8 mouse cellular contexts compared by ENCODE assay signal in the genomic region with DNA sequence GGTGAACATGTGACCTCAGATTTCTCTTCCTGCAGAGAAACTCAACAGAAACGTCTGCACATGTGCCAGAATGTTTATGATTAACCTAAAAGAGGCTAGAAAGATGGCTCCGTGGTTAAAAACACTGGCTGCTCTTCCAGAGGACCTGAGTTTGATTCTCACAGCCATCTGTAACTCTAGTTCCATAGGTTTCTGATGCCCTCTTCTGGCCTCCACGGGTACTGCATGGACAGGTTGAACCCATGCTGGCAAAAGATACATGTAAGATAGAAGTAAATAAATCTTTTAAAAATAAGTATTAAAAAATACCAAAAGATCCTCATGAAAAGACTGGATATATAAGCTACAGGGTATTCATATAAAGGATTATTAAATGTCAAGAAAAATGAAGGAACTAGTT. TPM values are rescaled to one million over a fixed set of nuclear protein-coding genes. Genes with fewer than 3 reads are reported as not detected.
A peak's percentile ranks its signal among the peaks of the same experiment; 100 is the strongest.
DNase-seq lines count a peak whose midpoint lies in the region; ATAC-seq and TF ChIP-seq lines count a peak whose summit lies in the region.

No protein-coding gene starts in this region.

- H3K9me3 ChIP-seq in stomach, postnatal 0 days (ENCODE audit: control insufficient read depth, low read length): no peaks in the 10 kb centered on the region

- TF ChIP-seq POLR2A in spleen, adult 2 months (IDR thresholded peaks at IDR 0.05; ENCODE audit: low read depth, low read length): no peak
- no peak for TF ChIP-seq POLR2A in cortical plate, adult 2 months (IDR thresholded peaks at IDR 0.05; ENCODE audit: extremely low read depth, insufficient read depth, low read length)

- no peaks in the 10 kb centered on the region for H3K36me3 ChIP-seq in spleen, adult 2 months (ENCODE audit: control insufficient read depth, insufficient read depth, low read length)
- no peaks in the 10 kb centered on the region for H3K36me3 ChIP-seq in stomach, postnatal 0 days (ENCODE audit: control insufficient read depth, insufficient read depth, low read length)

- H3K4me2 ChIP-seq in stomach, postnatal 0 days (replicated peaks; ENCODE audit: low read depth): no peak overlapping the region

- no peak overlapping the region for H3K27ac ChIP-seq in spleen, adult 2 months (ENCODE audit: insufficient read depth, low read length)
- H3K27ac ChIP-seq in cortical plate, adult 2 months (ENCODE audit: insufficient read depth, low read length): no peak overlapping the region
- no peak overlapping the region for H3K27ac ChIP-seq in stomach, postnatal 0 days (replicated peaks)

- no peaks in the 10 kb centered on the region for H3K4me1 ChIP-seq in spleen, adult 2 months (ENCODE audit: control insufficient read depth, insufficient read depth, insufficient read length)
- no peaks in the 10 kb centered on the region for H3K4me1 ChIP-seq in cortical plate, adult 2 months (ENCODE audit: control insufficient read depth, insufficient read depth, low read length)
- H3K4me1 ChIP-seq in stomach, postnatal 0 days (replicated peaks; ENCODE audit: control insufficient read depth, insufficient read depth): no peaks in the 10 kb centered on the region

- WGBS in spleen, adult 2 months: 31% methylated on average over 3 of the region's 3 CpGs
- WGBS in stomach, postnatal 0 days: 22% methylated on average over 3 of the region's 3 CpGs

- no peak overlapping the region for H3K4me3 ChIP-seq in spleen, adult 2 months (ENCODE audit: extremely low read depth, insufficient read depth, insufficient read length)
- no peak overlapping the region for H3K4me3 ChIP-seq in cortical plate, adult 2 months (ENCODE audit: insufficient read depth, low read length)
- H3K4me3 ChIP-seq in stomach, postnatal 0 days (ENCODE audit: low read depth, low read length): no peak overlapping the region

- no peak for TF ChIP-seq EP300 in stomach, postnatal 0 days (optimal IDR thresholded peaks at IDR 0.05)

- no peak for ATAC-seq in stomach, postnatal 0 days (ENCODE audit: low FRiP score, low TSS enrichment)
- no peak for ATAC-seq in activated CD4-positive, CD25-positive, alpha-beta regulatory T cell, adult 4 months

- no peaks in the 10 kb centered on the region for H3K27me3 ChIP-seq in spleen, adult 2 months (ENCODE audit: control insufficient read depth, insufficient read depth, low read length)
- no peaks in the 10 kb centered on the region for H3K27me3 ChIP-seq in stomach, postnatal 0 days (ENCODE audit: control insufficient read depth, insufficient read depth, low read length)

- TF ChIP-seq CTCF in spleen, adult 2 months (IDR thresholded peaks at IDR 0.05; ENCODE audit: extremely low read depth, insufficient read depth, insufficient read length, insufficient replicate concordance): peak; percentile 5; the same call in 1 of the 2 replicates
- TF ChIP-seq CTCF in cortical plate, adult 2 months (IDR thresholded peaks at IDR 0.05; ENCODE audit: extremely low read depth, insufficient read depth, low read length): peak; percentile 33; the same call in 1 of the 2 replicates
- peak; percentile 72 for TF ChIP-seq CTCF in stomach, postnatal 0 days (IDR thresholded peaks at IDR 0.05; ENCODE audit: low read depth)

- DNase-seq in gastrocnemius, postnatal 10 days: peak; percentile 43
- no peak for DNase-seq in gastrocnemius, postnatal 4 days (ENCODE audit: low spot score in 2 of 2)
- DNase-seq in spleen, adult 2 months (ENCODE audit: low read depth in 1 of 2, low spot score in 2 of 2): peak in 1 of 2 experiments; percentile 15
- no peak for DNase-seq in spleen, adult 12 weeks (ENCODE audit: low spot score)
- DNase-seq in stomach, postnatal 0 days (ENCODE audit: low spot score): peak; percentile 27
- no peak for DNase-seq in gastrocnemius, postnatal 25 days

- no peak overlapping the region for H3K9ac ChIP-seq in stomach, postnatal 0 days (ENCODE audit: low read length)

RNA-seq across cellular contexts. Expression of a gene that starts 56.8 kb away (rescaled TPM):
- 10 to 100 TPM; 17.5 to 24.5 TPM for total RNA-seq in gastrocnemius, postnatal 10 days (2021)
- 10 to 100 TPM; 31.8 to 32.5 TPM for total RNA-seq in gastrocnemius, postnatal 4 days (2021)
- polyA plus RNA-seq in spleen, adult 2 months (2012; rRNA removed): 5.0 and 6.4 TPM in 2 replicates
- polyA plus RNA-seq in cortical plate, adult 2 months (2012; rRNA removed): 11.3 and 11.5 TPM in 2 replicates
- 6.8 and 7.5 TPM in 2 replicates for polyA plus RNA-seq in stomach, postnatal 0 days (2015; fragmentation: Nextera tagmentation; extraction: Ambion mirVana)
- polyA plus RNA-seq in activated CD4-positive, CD25-positive, alpha-beta regulatory T cell, adult 4 months (2017; shearing (Covaris generic)): 1 to 10 TPM; 4.6 to 6.8 TPM
- 10 to 100 TPM; 13.8 to 15.4 TPM for total RNA-seq in gastrocnemius, postnatal 25 days (2021)

Comparison
In these comparisons a context has a peak if more than half of its experiments do, and no peak if none do; other contexts are left out.
1. DNase-seq: peak in gastrocnemius, postnatal 10 days (single experiment) and stomach, postnatal 0 days (single experiment); none in gastrocnemius, postnatal 4 days (0 of 2), spleen, adult 12 weeks (single experiment) and gastrocnemius, postnatal 25 days (single experiment).
2. CTCF ChIP-seq: peak in every context shown above with its lines; median percentile 72 in stomach, postnatal 0 days; 33 in cortical plate, adult 2 months; 5 in spleen, adult 2 months.